Comparison of ENCODE assay signal across 14 mouse cellular contexts in the genomic region with DNA sequence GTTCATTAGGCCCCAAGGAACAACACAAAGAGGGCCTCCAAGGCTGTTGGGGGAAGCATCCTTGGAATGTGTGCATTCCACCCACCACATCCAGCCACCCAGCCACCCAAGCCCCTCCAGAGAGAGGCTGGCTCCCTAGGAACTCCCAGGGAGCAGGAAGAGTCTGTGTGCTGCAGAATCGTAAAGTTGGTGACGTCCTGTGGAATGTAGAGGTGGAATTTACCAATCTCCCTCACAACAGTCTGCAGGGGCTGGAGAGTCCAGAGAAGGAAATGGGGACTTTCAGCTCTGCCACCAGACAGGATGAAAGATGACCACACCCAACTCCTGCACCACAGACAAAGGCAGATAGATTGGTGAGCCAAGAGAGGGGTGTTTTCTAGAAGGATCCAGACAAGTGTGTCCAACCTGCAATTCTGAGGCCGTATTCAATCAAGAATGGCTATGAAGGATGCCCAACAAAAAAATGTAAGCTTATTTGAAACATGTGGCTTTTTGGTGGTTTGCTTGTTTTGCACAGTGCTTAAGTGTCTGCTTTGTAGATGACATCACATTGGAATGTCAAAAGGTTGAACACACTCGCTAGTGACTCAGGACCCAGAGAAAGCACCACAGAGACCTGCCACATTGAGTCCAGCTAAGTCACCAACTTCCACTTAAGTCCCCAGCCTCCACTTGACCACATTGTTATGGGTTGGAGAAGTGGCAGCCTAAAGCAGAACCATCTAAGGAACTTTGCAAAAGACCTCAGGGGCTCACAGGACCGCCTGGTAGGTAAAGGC. TPM values are rescaled to one million over a fixed set of nuclear protein-coding genes. Genes with fewer than 3 reads are reported as not detected.
A peak's percentile ranks its signal among the peaks of the same experiment; 100 is the strongest.
DNase-seq lines count a peak whose midpoint lies in the region; ATAC-seq and TF ChIP-seq lines count a peak whose summit lies in the region.
"Had no signal": no experiment of that assay in that cellular context is flagged by ENCODE, and none has a peak within 500 bp of the region (broad histone marks: within the 10 kb centered on the region; RNA-seq: fewer than 3 reads in every experiment).

No protein-coding gene starts in this region.

- H3K4me2 ChIP-seq in forebrain, postnatal 0 days (ENCODE audit: low read depth), result no peak overlapping the region
- no peak overlapping the region for H3K4me2 ChIP-seq in limb, embryonic 12.5 days
- H3K4me2 ChIP-seq in lung, embryonic 15.5 days, result no peak overlapping the region

- H3K27me3 ChIP-seq in forebrain, embryonic 10.5 days (ENCODE audit: poor library complexity, severe bottlenecking), result peaks cover 32% of the 10 kb centered on the region
- H3K27me3 ChIP-seq in forebrain, postnatal 0 days (ENCODE audit: insufficient read depth, low read length), result no peaks in the 10 kb centered on the region
- H3K27me3 ChIP-seq in limb, embryonic 12.5 days, result peaks cover 7% of the 10 kb centered on the region
- 0 out of 2 replicates have a peak, but pooled peaks cover 5% of the 10 kb centered on the region for H3K27me3 ChIP-seq in limb, embryonic 10.5 days (ENCODE audit: low read depth, poor library complexity, severe bottlenecking)
- H3K27me3 ChIP-seq in lung, embryonic 15.5 days, result no peaks in the 10 kb centered on the region; the same call in 1 of the 2 replicates

- no peak for DNase-seq in forebrain, embryonic 10.5 days (ENCODE audit: extremely low spot score, low spot score)
- DNase-seq in forebrain, postnatal 0 days, result no peak
- DNase-seq in limb, embryonic 10.5 days (ENCODE audit: low spot score), result no peak
- no peak for DNase-seq in ovary, postnatal 36 days (ENCODE audit: low spot score)
- DNase-seq in adrenal gland, postnatal 36 days, result no peak
- DNase-seq in kidney, postnatal 10 days, result no peak
- DNase-seq: adrenal gland, postnatal 14 days; kidney, adult 11 months had no signal

- H3K9ac ChIP-seq in forebrain, postnatal 0 days, result no peak overlapping the region
- no peak overlapping the region for H3K9ac ChIP-seq in limb, embryonic 12.5 days (replicated peaks)
- no peak overlapping the region for H3K9ac ChIP-seq in lung, embryonic 15.5 days

- no peaks in the 10 kb centered on the region for H3K9me3 ChIP-seq in forebrain, embryonic 10.5 days
- H3K9me3 ChIP-seq in forebrain, postnatal 0 days (ENCODE audit: low read length), result no peaks in the 10 kb centered on the region
- H3K9me3 ChIP-seq in limb, embryonic 12.5 days, result no peaks in the 10 kb centered on the region
- no peaks in the 10 kb centered on the region for H3K9me3 ChIP-seq in limb, embryonic 10.5 days (replicated peaks)
- no peaks in the 10 kb centered on the region for H3K9me3 ChIP-seq in lung, embryonic 15.5 days

- H3K4me3 ChIP-seq in forebrain, embryonic 10.5 days, result no peak overlapping the region
- no peak overlapping the region for H3K4me3 ChIP-seq in forebrain, postnatal 0 days (ENCODE audit: low read depth, low read length)
- H3K4me3 ChIP-seq in limb, embryonic 12.5 days (replicated peaks), result no peak overlapping the region
- no peak overlapping the region for H3K4me3 ChIP-seq in limb, embryonic 10.5 days
- H3K4me3 ChIP-seq in lung, embryonic 15.5 days, result no peak overlapping the region
- H3K4me3 ChIP-seq: layer of hippocampus, adult 2 months had no signal

- no peaks in the 10 kb centered on the region for H3K36me3 ChIP-seq in forebrain, embryonic 10.5 days (replicated peaks)
- H3K36me3 ChIP-seq in forebrain, postnatal 0 days (ENCODE audit: insufficient read depth), result peaks cover 10% of the 10 kb centered on the region; the same call in 1 of the 2 replicates
- no peaks in the 10 kb centered on the region for H3K36me3 ChIP-seq in limb, embryonic 12.5 days
- no peaks in the 10 kb centered on the region for H3K36me3 ChIP-seq in limb, embryonic 10.5 days
- no peaks in the 10 kb centered on the region for H3K36me3 ChIP-seq in lung, embryonic 15.5 days

- ATAC-seq in forebrain, postnatal 0 days, result no peak
- no peak for ATAC-seq in limb, embryonic 12.5 days (ENCODE audit: insufficient number of reproducible peaks, insufficient read depth, low FRiP score, low TSS enrichment, low read depth)
- no peak for ATAC-seq in lung, embryonic 15.5 days (ENCODE audit: borderline replicate concordance, extremely low read depth, low FRiP score, low TSS enrichment)

- TF ChIP-seq CTCF in forebrain, postnatal 0 days (IDR thresholded peaks at IDR 0.05; ENCODE audit: low read depth), result no peak

- H3K4me1 ChIP-seq in forebrain, embryonic 10.5 days, result peaks cover 27% of the 10 kb centered on the region
- H3K4me1 ChIP-seq in forebrain, postnatal 0 days (ENCODE audit: insufficient read depth), result no peaks in the 10 kb centered on the region
- peaks cover 25% of the 10 kb centered on the region for H3K4me1 ChIP-seq in limb, embryonic 12.5 days (replicated peaks)
- peaks cover 28% of the 10 kb centered on the region for H3K4me1 ChIP-seq in limb, embryonic 10.5 days
- peaks cover 24% of the 10 kb centered on the region for H3K4me1 ChIP-seq in lung, embryonic 15.5 days

- WGBS in forebrain, embryonic 10.5 days, result 84% methylated on average over 5 of the region's 5 CpGs
- WGBS in forebrain, postnatal 0 days, result 84% methylated on average over 5 of the region's 5 CpGs
- WGBS in limb, embryonic 12.5 days, result 56% methylated on average over 5 of the region's 5 CpGs
- 64% methylated on average over 5 of the region's 5 CpGs for WGBS in limb, embryonic 10.5 days
- 34% methylated on average over 5 of the region's 5 CpGs for WGBS in lung, embryonic 15.5 days

- peak overlapping the region; percentile 16; the same call in 1 of the 2 replicates for H3K27ac ChIP-seq in forebrain, embryonic 10.5 days
- H3K27ac ChIP-seq in forebrain, postnatal 0 days (ENCODE audit: low read depth, low read length), result no peak overlapping the region
- H3K27ac ChIP-seq in limb, embryonic 12.5 days, result peak overlapping the region; percentile 41; the same call in 1 of the 2 replicates
- H3K27ac ChIP-seq in limb, embryonic 10.5 days, result no peak overlapping the region; the same call in 1 of the 2 replicates
- H3K27ac ChIP-seq in lung, embryonic 15.5 days, result peak overlapping the region; percentile 49
- H3K27ac ChIP-seq: layer of hippocampus, adult 2 months had no signal

RNA-seq across cellular contexts. Expression of a gene that starts 5.7 kb away (rescaled TPM):
- polyA plus RNA-seq in forebrain, embryonic 10.5 days (2016; fragmentation: Nextera tagmentation; extraction: Ambion mirVana), result 2.2 and 2.8 TPM in 2 replicates
- 10.8 and 20.7 TPM in 2 replicates for total RNA-seq in forebrain, postnatal 0 days (2014; rRNA removed)
- 6.0 and 10.4 TPM in 2 replicates for polyA plus RNA-seq in forebrain, postnatal 0 days (2015; fragmentation: Nextera tagmentation; extraction: Ambion mirVana)
- polyA plus RNA-seq in limb, embryonic 12.5 days (2016; fragmentation: Nextera tagmentation; extraction: Ambion mirVana), result 2.8 and 4.4 TPM in 2 replicates
- polyA plus RNA-seq in limb, embryonic 10.5 days (2016; fragmentation: Nextera tagmentation; extraction: Ambion mirVana), result 1.8 and 2.6 TPM in 2 replicates
- 2.6 and 3.5 TPM in 2 replicates for polyA plus RNA-seq in lung, embryonic 15.5 days (2015; fragmentation: Nextera tagmentation; extraction: Ambion mirVana)
- total RNA-seq in adrenal gland, postnatal 36 days (2021), result 1 to 10 TPM; 3.3 to 5.5 TPM
- total RNA-seq: monocyte, adult 5-6 weeks had no signal

RNA-seq across cellular contexts. Expression of a gene that starts 15.3 kb away (rescaled TPM):
- polyA plus RNA-seq in forebrain, embryonic 10.5 days (2016; fragmentation: Nextera tagmentation; extraction: Ambion mirVana), result 0.06 and 0.21 TPM in 2 replicates
- total RNA-seq in forebrain, postnatal 0 days (2014; rRNA removed), result 0.38 and 0.62 TPM in 2 replicates
- 0.12 and 0.13 TPM in 2 replicates for polyA plus RNA-seq in forebrain, postnatal 0 days (2015; fragmentation: Nextera tagmentation; extraction: Ambion mirVana)
- 0.13 and 0.27 TPM in 2 replicates for polyA plus RNA-seq in limb, embryonic 12.5 days (2016; fragmentation: Nextera tagmentation; extraction: Ambion mirVana)
- 0.06 and 0.16 TPM in 2 replicates for polyA plus RNA-seq in limb, embryonic 10.5 days (2016; fragmentation: Nextera tagmentation; extraction: Ambion mirVana)
- 0.15 and 0.21 TPM in 2 replicates for polyA plus RNA-seq in lung, embryonic 15.5 days (2015; fragmentation: Nextera tagmentation; extraction: Ambion mirVana)
- total RNA-seq in adrenal gland, postnatal 36 days (2021), result under 1 TPM in 1 of 2 experiments, not detected in 1; 0.36 TPM
- total RNA-seq: monocyte, adult 5-6 weeks had no signal
- polyA plus RNA-seq: liver, embryonic 16.5 days; small intestine, adult 2 months had no signal

Comparison
In these comparisons a context has a peak if more than half of its experiments do, and no peak if none do; other contexts are left out.
1. H3K27ac ChIP-seq: peak in forebrain, embryonic 10.5 days (single experiment), limb, embryonic 12.5 days (single experiment) and lung, embryonic 15.5 days (single experiment); none in forebrain, postnatal 0 days (single experiment) and limb, embryonic 10.5 days (single experiment).